Mouse (Mus musculus) frontal cortex, postnatal 14 days (tissue): ENCODE measurements around the gene Gmcl1.

Experiments
- DNase-seq, 2 experiments: peaks; one replicate each; pipeline ENCODE4 v3.0.0; 2022; ENCODE audit warnings: low spot score in 2 of 2

Gmcl1 gene

DNA sequence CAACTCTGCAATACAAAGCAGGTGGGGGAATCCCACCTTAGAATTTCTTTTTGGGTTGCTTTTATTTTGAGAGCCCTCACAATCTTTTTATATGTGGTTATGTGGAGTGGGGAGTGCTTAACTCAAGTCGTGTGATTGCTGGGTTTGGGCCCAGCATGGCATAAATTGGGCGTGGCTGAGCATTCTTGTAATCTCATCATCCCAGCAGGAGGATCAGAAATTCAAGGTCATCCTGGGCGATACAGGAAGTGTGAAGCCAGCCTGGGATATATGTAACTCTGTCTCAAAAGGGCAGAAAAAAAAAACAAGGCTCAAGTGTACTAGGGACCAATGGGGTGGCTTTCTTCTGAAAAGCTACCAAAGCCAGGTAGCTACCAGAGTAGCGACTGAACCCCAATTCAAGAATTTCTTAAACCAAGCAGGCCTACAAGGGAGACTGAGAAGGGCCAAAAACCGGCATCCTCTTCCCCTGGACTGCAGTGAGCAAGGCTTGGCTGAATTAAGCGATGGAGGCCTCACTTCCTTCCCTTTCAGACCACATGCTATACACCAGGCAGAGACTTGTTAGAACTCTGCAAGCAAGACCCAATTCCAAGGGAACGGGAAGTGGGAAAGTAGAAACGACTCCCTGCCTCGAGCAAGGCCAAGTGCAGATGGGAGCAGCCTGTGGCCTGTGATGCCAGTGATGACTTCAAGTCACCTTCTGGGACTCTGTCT is 72.9 kb downstream of the Gmcl1 start:
- no peak for DNase-seq

DNA sequence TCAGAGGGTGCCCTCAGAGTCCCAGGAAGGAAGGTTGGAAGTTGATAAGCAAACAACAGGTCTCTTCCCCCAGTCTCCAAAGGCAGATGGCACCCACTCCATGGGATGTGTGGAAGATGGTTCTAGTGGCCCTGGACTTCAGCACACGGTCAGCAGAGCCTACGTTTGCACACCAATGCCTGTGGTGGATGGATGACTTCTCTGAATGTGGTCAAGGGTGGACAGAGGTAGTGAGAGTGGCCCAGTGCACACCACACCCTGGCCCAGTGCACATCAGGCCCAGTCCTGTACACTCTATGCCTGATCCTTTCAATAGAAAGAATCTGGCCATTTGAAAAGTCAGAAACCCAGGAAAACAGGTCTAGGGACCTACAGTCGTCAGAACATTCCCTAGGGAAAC is 74.7 kb downstream of the Gmcl1 start:
- DNase-seq = no peak

DNA sequence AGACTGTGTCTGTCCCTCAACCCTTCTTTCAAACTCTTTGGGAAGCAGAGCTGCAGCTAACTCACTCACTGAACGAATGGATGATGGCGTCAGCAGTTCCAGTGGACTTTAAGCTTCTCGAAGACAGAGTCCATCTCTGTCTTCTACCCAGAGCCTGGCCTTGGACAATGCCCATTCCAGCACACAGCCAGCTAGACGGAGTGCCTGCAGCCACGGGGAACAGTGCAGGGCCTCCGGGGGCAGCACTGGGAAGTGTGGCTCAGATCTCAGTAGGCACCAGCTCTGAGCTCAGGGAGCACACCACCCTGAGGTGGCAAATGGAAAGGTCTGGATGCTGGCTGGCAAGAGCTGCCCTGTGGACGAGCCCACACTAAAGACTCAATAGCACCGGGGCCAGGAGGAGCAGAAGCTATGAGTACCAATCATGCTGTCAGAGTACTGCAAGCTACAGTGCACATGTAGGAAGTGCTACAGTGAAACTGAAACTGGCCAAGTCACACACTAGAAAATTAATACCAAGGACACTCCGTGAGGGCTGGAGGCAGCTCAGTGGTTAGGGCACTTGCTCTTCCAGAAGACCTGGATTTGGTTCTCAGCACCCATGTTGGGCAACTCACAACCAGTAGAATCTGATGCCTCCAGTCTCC is 78.8 kb downstream of the Gmcl1 start:
- DNase-seq = no peak

DNA sequence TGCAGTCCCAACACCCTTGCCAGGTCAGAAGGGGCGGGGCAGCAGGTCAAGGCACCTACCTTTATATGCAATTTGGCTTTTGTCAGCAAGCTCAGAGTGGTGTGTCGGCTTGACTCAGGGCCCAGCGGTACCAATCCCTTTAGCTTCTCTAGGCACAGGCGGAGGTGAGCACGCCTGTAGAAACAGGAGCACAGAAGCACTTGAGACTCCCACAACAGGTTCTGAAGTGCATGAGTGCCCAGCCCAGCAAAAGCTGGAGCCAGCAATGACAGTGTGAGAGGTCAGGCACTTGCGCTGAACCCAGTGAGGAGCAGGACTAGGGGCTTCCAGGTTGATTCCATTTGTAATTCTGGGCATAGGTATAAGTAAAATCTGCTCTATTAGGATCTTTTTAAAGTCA is 80.2 kb downstream of the Gmcl1 start:
- no peak for DNase-seq

DNA sequence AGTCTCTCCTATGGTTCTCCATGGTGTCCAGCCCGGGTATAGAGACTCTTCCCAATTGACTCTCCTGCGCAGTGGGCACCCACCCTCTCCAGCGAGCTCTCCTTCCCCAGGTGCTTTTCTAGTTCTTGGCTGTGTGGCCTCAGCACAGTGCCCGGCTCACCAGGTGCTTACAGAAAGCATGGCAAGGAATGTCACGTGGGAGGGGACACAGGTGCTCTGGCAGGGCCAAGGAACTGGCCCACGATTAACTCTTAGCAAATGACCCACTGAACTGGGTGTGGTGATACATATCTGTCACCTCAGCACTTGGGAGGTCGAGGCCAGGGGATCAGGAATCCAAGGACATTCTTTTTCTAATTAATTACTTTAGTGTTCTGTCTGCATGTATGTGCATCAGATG is 87.0 kb downstream of the Gmcl1 start:
- DNase-seq = no peak

DNA sequence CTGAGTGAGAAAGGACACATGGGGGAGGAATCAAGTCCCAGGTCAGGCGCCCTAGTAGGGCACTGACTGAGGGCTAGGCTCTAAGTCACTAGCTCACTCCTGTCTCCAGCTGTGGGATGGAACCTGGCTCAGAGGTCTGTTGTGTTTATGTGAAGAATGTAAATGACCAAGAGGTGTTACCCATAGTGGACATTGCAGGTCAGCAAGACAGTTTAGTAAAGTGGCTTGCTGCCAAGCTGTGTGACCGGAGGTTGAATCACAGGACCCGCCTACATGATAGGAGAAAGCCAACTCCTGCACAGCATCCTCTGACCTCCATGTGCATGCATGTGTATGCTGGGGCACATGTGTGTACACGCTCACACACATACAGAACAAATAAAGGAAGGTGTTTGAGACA is 87.6 kb downstream of the Gmcl1 start:
- DNase-seq = no peak

DNA sequence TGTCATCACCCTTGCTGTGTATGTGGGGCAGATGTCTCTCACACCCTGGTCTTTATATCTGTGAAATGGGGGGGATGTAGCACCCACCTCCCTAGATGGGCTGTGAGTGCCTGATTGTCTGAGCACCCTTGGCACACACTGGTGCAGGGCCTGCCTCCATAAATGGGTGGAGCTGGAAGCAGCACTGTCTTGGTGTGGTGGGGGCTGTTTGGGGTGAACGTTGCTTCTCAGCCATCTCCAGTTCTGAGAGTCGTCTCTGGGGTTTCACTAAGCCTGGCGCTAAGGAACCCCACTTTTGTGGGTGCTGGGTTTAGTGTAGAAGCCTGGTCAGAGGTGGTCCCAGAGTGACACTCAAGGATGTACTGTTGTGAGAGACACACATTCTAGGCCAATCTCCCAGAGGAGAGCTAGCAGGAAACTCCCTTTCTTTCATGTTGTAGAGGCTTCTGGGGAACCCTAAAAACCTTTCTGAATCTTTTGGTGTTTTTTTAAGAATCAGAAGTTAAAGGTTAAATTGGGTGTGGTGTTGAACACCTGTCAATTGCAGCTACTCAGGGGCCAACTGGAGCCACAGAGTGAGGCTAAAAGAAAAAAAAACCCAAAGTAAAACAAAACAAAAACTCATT is 88.3 kb downstream of the Gmcl1 start:
- no peak for DNase-seq
